Mouse (Mus musculus): ENCODE measurements around the gene Tmem53.

The Tmem53 gene

DNA sequence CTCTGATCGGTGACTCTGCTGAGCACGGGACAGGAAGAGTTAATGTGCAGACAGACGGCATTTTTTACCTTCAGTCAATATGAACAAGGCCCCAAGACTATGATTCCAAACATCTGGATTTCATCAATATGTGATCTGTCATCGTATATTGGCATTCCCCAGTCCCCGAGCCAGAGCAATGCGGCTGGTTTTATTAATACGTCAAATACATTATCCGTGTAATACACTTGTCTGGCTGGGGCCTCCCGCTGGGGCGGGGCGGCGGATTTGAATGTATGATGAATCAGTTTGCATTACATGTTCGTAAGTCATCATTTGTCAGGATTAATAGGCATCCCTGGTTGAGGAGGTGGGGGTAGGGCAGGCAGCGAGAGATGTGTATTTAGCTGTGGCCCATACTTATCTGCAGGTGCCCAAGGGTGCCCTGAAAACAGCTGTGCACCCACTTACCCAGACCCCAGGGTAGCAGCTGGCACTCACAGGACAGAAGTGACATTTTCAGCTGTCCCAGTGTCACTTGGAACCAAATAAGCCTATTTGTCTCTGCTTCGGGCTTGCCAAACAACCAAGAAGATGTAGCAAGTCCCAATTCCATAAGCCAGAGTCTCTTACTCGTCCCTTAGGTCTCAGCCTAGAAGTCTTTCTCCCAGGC lies 63.2 kb downstream of the Tmem53 start:
- DNase-seq (ENCODE audit: low read depth, low spot score) = no peak

GRCm38 (mm10) chr4:117316800-117317199 lies 65.0 kb downstream of the Tmem53 start:
- DNase-seq (ENCODE audit: low read depth, low spot score) = no peak

DNA sequence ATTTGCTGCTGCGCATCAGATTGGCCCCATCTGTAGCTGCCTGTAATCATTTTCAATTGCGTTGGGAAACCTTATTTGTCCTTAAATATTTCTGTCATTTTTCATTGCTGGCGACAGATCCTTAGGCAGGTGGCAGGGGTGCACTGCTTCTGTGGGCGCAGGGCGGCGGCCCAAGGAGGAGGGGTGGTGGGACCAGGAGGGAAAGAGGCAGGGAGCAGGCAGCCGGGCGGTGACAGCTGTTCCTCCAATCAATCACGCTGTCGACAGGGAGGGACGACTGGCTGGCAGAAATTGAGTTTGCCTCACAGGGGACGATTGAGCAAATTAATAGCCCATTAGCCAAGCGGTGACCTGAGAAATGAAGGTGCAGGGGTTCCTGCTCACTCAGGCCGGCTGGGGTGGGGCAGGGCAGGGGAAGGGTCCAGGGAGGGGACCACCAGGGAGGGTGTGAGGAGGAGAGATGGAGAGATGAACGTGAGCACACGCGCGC lies 66.0 kb downstream of the Tmem53 start:
- peak; percentile 28 for DNase-seq (ENCODE audit: low read depth, low spot score)

All from skeletal muscle tissue, adult 2 months (tissue).